Mouse (Mus musculus): ENCODE measurements around the gene Gm20388. TPM values are rescaled to one million over a fixed set of nuclear protein-coding genes. Genes with fewer than 3 reads are reported as not detected.

Gene Gm20388
- polyA plus RNA-seq, 1 experiment from 2014 or later, result 5.5 TPM

- Histone ChIP-seq H3K27me3 (no peaks in the 10 kb centered on the region), H3K36me3 (no peaks in the 10 kb centered on the region), H3K9ac (no peak overlapping the region), H3K9me3 (no peaks in the 10 kb centered on the region), H3K4me3 (no peak overlapping the region), H3K27ac (no peak overlapping the region), H3K4me2 (no peak overlapping the region), H3K4me1 (peaks cover 84% of the 10 kb centered on the region)
- no peak for ATAC-seq (ENCODE audit: borderline replicate concordance, extremely low read depth, low FRiP score, low TSS enrichment)
- WGBS, result 58% methylated on average over 18 of the region's 18 CpGs
Observed at GRCm38 (mm10) chr8:120293421-120294357, 383.0 kb downstream of the Gm20388 start.

GRCm38 (mm10) chr8:120294982-120295870, 384.6 kb downstream of the Gm20388 start:
- Histone ChIP-seq H3K27me3 (no peaks in the 10 kb centered on the region), H3K36me3 (no peaks in the 10 kb centered on the region), H3K4me3 (no peak overlapping the region), H3K9ac (no peak overlapping the region), H3K4me1 (peaks cover 79% of the 10 kb centered on the region), H3K4me2 (peak overlapping the region; percentile 7; the same call in 1 of the 2 replicates), H3K27ac (0 out of 2 replicates have a peak overlapping the region, but pooled peaks have one; percentile 17), H3K9me3 (no peaks in the 10 kb centered on the region)
- ATAC-seq (ENCODE audit: borderline replicate concordance, extremely low read depth, low FRiP score, low TSS enrichment), result 0 out of 2 replicates have a peak, but pooled peaks have one; percentile 23
- WGBS, result 38% methylated on average over 16 of the region's 17 CpGs

- Histone ChIP-seq H3K4me3 (no peak overlapping the region), H3K27me3 (no peaks in the 10 kb centered on the region), H3K4me2 (no peak overlapping the region), H3K27ac (no peak overlapping the region), H3K36me3 (no peaks in the 10 kb centered on the region), H3K9me3 (no peaks in the 10 kb centered on the region), H3K9ac (no peak overlapping the region), H3K4me1 (peaks cover 81% of the 10 kb centered on the region)
- 49% methylated on average over 5 of the region's 5 CpGs for WGBS
- no peak for ATAC-seq (ENCODE audit: borderline replicate concordance, extremely low read depth, low FRiP score, low TSS enrichment)
Observed at GRCm38 (mm10) chr8:120297000-120297399, 386.4 kb downstream of the Gm20388 start.

- Histone ChIP-seq H3K4me1 (peaks cover 63% of the 10 kb centered on the region), H3K9ac (no peak overlapping the region), H3K27me3 (no peaks in the 10 kb centered on the region), H3K4me2 (no peak overlapping the region), H3K4me3 (no peak overlapping the region), H3K27ac (peak overlapping the region; percentile 47), H3K36me3 (no peaks in the 10 kb centered on the region), H3K9me3 (no peaks in the 10 kb centered on the region)
- 53% methylated on average over 22 of the region's 22 CpGs for WGBS
- ATAC-seq (ENCODE audit: borderline replicate concordance, extremely low read depth, low FRiP score, low TSS enrichment), result no peak
Observed at GRCm38 (mm10) chr8:120298601-120299532, 388.2 kb downstream of the Gm20388 start.

GRCm38 (mm10) chr8:120300601-120301141, 390.0 kb downstream of the Gm20388 start:
- Histone ChIP-seq H3K9ac (no peak overlapping the region), H3K36me3 (no peaks in the 10 kb centered on the region), H3K27me3 (no peaks in the 10 kb centered on the region), H3K27ac (peak overlapping the region; percentile 56), H3K4me3 (no peak overlapping the region), H3K4me2 (peak overlapping the region; percentile 38), H3K9me3 (no peaks in the 10 kb centered on the region), H3K4me1 (peaks cover 59% of the 10 kb centered on the region)
- peak; percentile 77; the same call in 1 of the 2 replicates for ATAC-seq (ENCODE audit: borderline replicate concordance, extremely low read depth, low FRiP score, low TSS enrichment)
- 5% methylated on average over 13 of the region's 13 CpGs for WGBS

- Histone ChIP-seq H3K9ac (no peak overlapping the region), H3K4me3 (no peak overlapping the region), H3K9me3 (no peaks in the 10 kb centered on the region), H3K4me1 (peaks cover 52% of the 10 kb centered on the region), H3K36me3 (no peaks in the 10 kb centered on the region), H3K4me2 (no peak overlapping the region), H3K27me3 (0 out of 2 replicates have a peak, but pooled peaks cover 7% of the 10 kb centered on the region), H3K27ac (peak overlapping the region; percentile 8; the same call in 1 of the 2 replicates)
- ATAC-seq (ENCODE audit: borderline replicate concordance, extremely low read depth, low FRiP score, low TSS enrichment), result no peak
- WGBS, result 73% methylated on average over 11 of the region's 11 CpGs
Observed at GRCm38 (mm10) chr8:120302941-120303675, 392.5 kb downstream of the Gm20388 start.

GRCm38 (mm10) chr8:120304097-120304496, 393.5 kb downstream of the Gm20388 start:
- H3K9ac ChIP-seq, result no peak overlapping the region
- no peak for ATAC-seq (ENCODE audit: borderline replicate concordance, extremely low read depth, low FRiP score, low TSS enrichment)
- no peak overlapping the region for H3K4me2 ChIP-seq
- no peak overlapping the region for H3K27ac ChIP-seq
- WGBS, result 60% methylated on average over 9 of the region's 9 CpGs
- H3K9me3 ChIP-seq, result no peaks in the 10 kb centered on the region
- no peak overlapping the region for H3K4me3 ChIP-seq
- H3K4me1 ChIP-seq, result peaks cover 52% of the 10 kb centered on the region
- 0 out of 2 replicates have a peak, but pooled peaks cover 8% of the 10 kb centered on the region for H3K27me3 ChIP-seq
- no peaks in the 10 kb centered on the region for H3K36me3 ChIP-seq

GRCm38 (mm10) chr8:120305800-120306385, 395.3 kb downstream of the Gm20388 start:
- Histone ChIP-seq H3K9ac (no peak overlapping the region), H3K4me2 (no peak overlapping the region), H3K27ac (no peak overlapping the region), H3K27me3 (0 out of 2 replicates have a peak, but pooled peaks cover 8% of the 10 kb centered on the region), H3K9me3 (no peaks in the 10 kb centered on the region), H3K4me1 (peaks cover 55% of the 10 kb centered on the region), H3K4me3 (no peak overlapping the region), H3K36me3 (no peaks in the 10 kb centered on the region)
- WGBS, result 81% methylated on average over 10 of the region's 10 CpGs
- ATAC-seq (ENCODE audit: borderline replicate concordance, extremely low read depth, low FRiP score, low TSS enrichment), result no peak

- H3K9ac ChIP-seq, result no peak overlapping the region
- H3K27me3 ChIP-seq, result 0 out of 2 replicates have a peak, but pooled peaks cover 8% of the 10 kb centered on the region
- H3K9me3 ChIP-seq, result no peaks in the 10 kb centered on the region
- H3K4me2 ChIP-seq, result peak overlapping the region; percentile 0; the same call in 1 of the 2 replicates
- no peak for ATAC-seq (ENCODE audit: borderline replicate concordance, extremely low read depth, low FRiP score, low TSS enrichment)
- no peaks in the 10 kb centered on the region for H3K36me3 ChIP-seq
- 26% methylated on average over 16 of the region's 16 CpGs for WGBS
- no peak overlapping the region for H3K4me3 ChIP-seq
- peaks cover 48% of the 10 kb centered on the region for H3K4me1 ChIP-seq
- no peak overlapping the region for H3K27ac ChIP-seq
Observed at GRCm38 (mm10) chr8:120307103-120307502, 396.5 kb downstream of the Gm20388 start.

- Histone ChIP-seq H3K9ac (no peak overlapping the region), H3K27me3 (0 out of 2 replicates have a peak, but pooled peaks cover 8% of the 10 kb centered on the region), H3K4me1 (peaks cover 48% of the 10 kb centered on the region), H3K4me3 (no peak overlapping the region), H3K4me2 (no peak overlapping the region), H3K36me3 (no peaks in the 10 kb centered on the region), H3K9me3 (no peaks in the 10 kb centered on the region), H3K27ac (no peak overlapping the region)
- ATAC-seq (ENCODE audit: borderline replicate concordance, extremely low read depth, low FRiP score, low TSS enrichment), result no peak
- WGBS, result 47% methylated on average over 11 of the region's 11 CpGs
Observed at GRCm38 (mm10) chr8:120307528-120307927, 396.9 kb downstream of the Gm20388 start.

Measured in lung, embryonic 15.5 days (tissue).